Mouse (Mus musculus) limb, embryonic 14.5 days (tissue): ENCODE data around the gene Glipr2. TPM values are rescaled to one million over a fixed set of nuclear protein-coding genes. Genes with fewer than 3 reads are reported as not detected.

ENCODE experiments used
- ATAC-seq: fragments of 200-750 bp; cut with Nextera tagmentation; 2 replicates; pipeline ENCODE4 v1.8.0; 2017; ENCODE audit warnings: low read depth, moderate number of reproducible peaks, moderate TSS enrichment; ENCODE audit not compliant: low FRiP score
- DNase-seq: peaks from one replicate; pipeline ENCODE4 v3.0.0-alpha.2; 2015; ENCODE audit warnings: low spot score
- H3K27ac ChIP-seq: fragments of 300-500 bp; sonication (generic); replicated peaks from 2 replicates; pipeline ENCODE4 v1.5.1; 2014; ENCODE audit warnings: low read depth, mild to moderate bottlenecking, low read length, moderate library complexity, mixed read lengths
- H3K27me3 ChIP-seq: fragments of 300-500 bp; sonication (generic); 2 replicates; pipeline ENCODE4 v1.6.1; 2014; ENCODE audit warnings: low read length, mixed read lengths; ENCODE audit not compliant: control insufficient read depth, insufficient read depth
- H3K36me3 ChIP-seq: fragments of 300-500 bp; sonication (generic); 2 replicates; pipeline ENCODE4 v1.6.1; 2014; ENCODE audit warnings: mild to moderate bottlenecking, low read length, moderate library complexity, mixed read lengths; ENCODE audit not compliant: control insufficient read depth, insufficient read depth
- H3K4me1 ChIP-seq: fragments of 300-500 bp; sonication (generic); 2 replicates; pipeline ENCODE4 v1.6.1; 2014; ENCODE audit warnings: antibody characterized with exemption, low read length, mixed read lengths; ENCODE audit not compliant: control insufficient read depth, insufficient read depth
- H3K4me2 ChIP-seq: fragments of 300-500 bp; sonication (generic); replicated peaks from 2 replicates; pipeline ENCODE4 v1.6.1; 2014; ENCODE audit warnings: low read depth, mild to moderate bottlenecking, low read length, moderate library complexity; ENCODE audit not compliant: severe bottlenecking
- H3K4me3 ChIP-seq: fragments of 300-500 bp; sonication (generic); replicated peaks from 2 replicates; pipeline ENCODE4 v1.5.1; 2014; ENCODE audit warnings: low read length
- H3K9ac ChIP-seq: fragments of 300-500 bp; sonication (generic); 2 replicates; pipeline ENCODE4 v1.6.1; 2014; ENCODE audit warnings: mild to moderate bottlenecking, low read depth, low read length, moderate library complexity; ENCODE audit not compliant: severe bottlenecking
- H3K9me3 ChIP-seq: fragments of 300-500 bp; sonication (generic); 2 replicates; pipeline ENCODE4 v1.6.1; 2016; ENCODE audit warnings: low read length; ENCODE audit not compliant: control insufficient read depth
- POLR2A ChIP-seq: fragments of 200-500 bp; IDR thresholded peaks from 2 replicates; pipeline ENCODE4 v1.8.0; 2012; ENCODE audit warnings: inconsistent platforms, mild to moderate bottlenecking, moderate library complexity, borderline replicate concordance; ENCODE audit not compliant: insufficient read depth, insufficient read length; ENCODE audit errors: extremely low read depth
- WGBS: fragments of 180-500 bp; shearing (Covaris S2); extraction: QIAGEN DNeasy Blood & Tissue Kit; methylation state at CpG from one replicate; pipeline ENCODE4 v1.1.7; 2014; 5-methylcytosine and 5-hydroxymethylcytosine counted together
- polyA plus RNA-seq, 2 experiments: library from polyadenylated mRNA; depleted of rRNA in 1 of 2; stranded (reverse) in 1 of 2; unstranded in 1 of 2; fragments of >200 nt; fragmentation: Nextera tagmentation in 1 of 2; extraction: Ambion mirVana in 1 of 2; gene quantifications; 2 replicates each; pipeline versions ENCODE4 v1.2.1 to v1.2.3; 2012 to 2014

Glipr2 gene
- polyA plus RNA-seq, 2 experiments: 67.0 to 121 TPM

DNA sequence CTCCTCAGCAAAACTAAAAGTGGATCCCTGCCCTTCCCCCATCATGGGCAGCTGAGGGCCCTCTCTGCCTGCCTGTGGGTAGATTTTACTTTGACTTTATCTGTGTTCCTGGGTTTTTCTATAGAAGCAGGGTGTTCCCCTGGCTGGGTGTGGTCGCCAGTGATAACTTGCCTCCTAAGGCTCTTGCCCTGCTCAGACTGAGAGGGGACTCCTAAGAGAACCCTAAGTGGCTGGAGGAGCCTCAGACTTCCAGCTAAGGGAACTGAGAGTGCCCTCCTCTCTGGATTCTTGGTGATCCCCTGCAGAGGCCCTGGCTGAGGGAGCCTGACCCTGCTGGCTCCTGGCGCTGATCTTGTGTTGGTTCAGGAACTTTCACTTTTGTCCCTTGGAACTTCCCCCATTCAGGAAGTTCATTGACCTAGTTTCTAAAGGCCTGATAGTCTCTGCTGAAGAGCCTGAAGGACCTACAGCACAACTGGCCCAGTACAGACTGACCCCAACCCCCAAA is 7.2 kb downstream of the Glipr2 start:
- Histone ChIP-seq H3K4me3 (no peak overlapping the region), H3K36me3 (no peaks in the 10 kb centered on the region), H3K27ac (no peak overlapping the region), H3K27me3 (no peaks in the 10 kb centered on the region), H3K4me1 (peaks cover 6% of the 10 kb centered on the region; the same call in 1 of the 2 replicates), H3K9me3 (no peaks in the 10 kb centered on the region), H3K9ac (no peak overlapping the region), H3K4me2 (no peak overlapping the region)
- WGBS: 46% methylated on average over 2 of the region's 2 CpGs
- no peak for TF ChIP-seq POLR2A
- no peak for DNase-seq
- ATAC-seq: no peak

DNA sequence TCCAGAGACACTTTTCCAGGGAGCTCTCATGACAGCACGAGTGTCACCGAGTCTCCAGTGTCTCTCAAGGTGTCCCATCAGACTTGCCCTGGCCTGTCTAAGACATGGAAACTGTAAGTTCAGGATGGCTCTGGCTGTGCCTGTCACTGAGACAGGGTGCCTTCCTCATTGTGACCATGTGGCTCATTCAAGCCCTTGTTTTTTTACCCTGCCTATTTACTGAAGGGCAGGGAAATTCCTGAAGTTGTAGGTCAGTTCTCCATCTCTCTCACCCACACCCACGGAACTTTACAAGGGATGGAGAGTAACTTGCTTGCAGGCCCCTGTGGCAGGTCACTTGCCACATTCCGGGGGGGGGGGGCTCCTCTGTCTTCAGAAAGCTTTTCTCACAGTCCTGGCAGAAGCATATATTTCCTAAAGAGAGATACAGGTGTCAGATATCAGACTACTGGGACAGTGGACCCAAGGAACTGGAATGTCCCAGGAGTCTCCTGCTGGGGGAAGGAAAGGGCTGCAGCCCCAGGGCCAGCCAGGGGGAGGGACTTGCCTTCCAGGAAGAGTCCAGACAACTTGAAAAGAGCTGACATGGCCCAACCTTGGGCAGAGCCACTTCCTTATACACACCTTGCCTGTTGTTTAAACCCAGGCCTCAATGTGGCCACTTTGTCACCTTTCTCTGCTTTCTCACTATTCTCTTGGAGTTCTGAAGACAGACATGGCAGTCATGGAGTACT is 7.9 kb downstream of the Glipr2 start:
- TF ChIP-seq POLR2A: no peak
- no peak overlapping the region for H3K27ac ChIP-seq
- peaks cover 7% of the 10 kb centered on the region; the same call in 1 of the 2 replicates for H3K4me1 ChIP-seq
- no peak for ATAC-seq
- no peaks in the 10 kb centered on the region for H3K36me3 ChIP-seq
- no peak overlapping the region for H3K9ac ChIP-seq
- WGBS: 31% methylated on average over 4 of the region's 4 CpGs
- no peak for DNase-seq
- no peak overlapping the region for H3K4me3 ChIP-seq
- H3K27me3 ChIP-seq: no peaks in the 10 kb centered on the region
- H3K4me2 ChIP-seq: no peak overlapping the region
- no peaks in the 10 kb centered on the region for H3K9me3 ChIP-seq

DNA sequence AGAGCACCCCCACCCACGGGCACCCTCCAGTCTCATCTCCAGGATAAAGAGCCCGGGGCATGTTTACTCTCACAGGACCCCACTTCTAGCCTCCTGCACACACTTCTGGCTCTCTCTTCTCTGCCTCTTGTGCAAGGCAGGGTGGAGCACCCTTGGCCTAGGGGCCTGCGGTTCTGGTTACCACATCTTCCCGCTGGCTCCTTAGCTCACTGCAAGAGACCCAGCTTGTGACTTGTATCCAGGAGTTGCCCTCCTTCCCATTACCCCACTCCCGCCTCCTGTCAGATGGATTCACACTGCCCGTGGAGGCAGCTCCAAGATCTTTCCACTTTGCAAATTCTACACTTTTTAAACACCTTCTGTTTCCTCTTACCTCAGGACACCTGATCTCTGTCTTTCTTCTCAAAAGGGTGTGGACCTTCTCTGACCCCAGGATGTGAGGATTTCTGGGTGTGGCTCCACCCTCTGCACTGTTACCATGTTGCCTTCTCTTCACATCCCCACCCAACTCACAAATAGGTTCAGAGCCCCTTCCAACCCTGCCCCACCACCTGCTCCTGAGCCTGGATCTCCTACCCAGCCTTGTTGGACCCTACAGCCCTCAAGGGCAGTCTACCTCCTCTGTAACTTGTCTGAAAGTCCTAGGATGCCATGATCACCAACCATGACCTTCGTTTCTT is 8.8 kb downstream of the Glipr2 start:
- Histone ChIP-seq H3K4me2 (no peak overlapping the region), H3K4me3 (no peak overlapping the region), H3K36me3 (peaks cover 8% of the 10 kb centered on the region), H3K9me3 (no peaks in the 10 kb centered on the region), H3K27me3 (no peaks in the 10 kb centered on the region), H3K4me1 (peaks cover 7% of the 10 kb centered on the region; the same call in 1 of the 2 replicates), H3K27ac (no peak overlapping the region), H3K9ac (no peak overlapping the region)
- no peak for DNase-seq
- TF ChIP-seq POLR2A: no peak
- 80% methylated on average over 7 of the region's 7 CpGs for WGBS
- no peak for ATAC-seq

DNA sequence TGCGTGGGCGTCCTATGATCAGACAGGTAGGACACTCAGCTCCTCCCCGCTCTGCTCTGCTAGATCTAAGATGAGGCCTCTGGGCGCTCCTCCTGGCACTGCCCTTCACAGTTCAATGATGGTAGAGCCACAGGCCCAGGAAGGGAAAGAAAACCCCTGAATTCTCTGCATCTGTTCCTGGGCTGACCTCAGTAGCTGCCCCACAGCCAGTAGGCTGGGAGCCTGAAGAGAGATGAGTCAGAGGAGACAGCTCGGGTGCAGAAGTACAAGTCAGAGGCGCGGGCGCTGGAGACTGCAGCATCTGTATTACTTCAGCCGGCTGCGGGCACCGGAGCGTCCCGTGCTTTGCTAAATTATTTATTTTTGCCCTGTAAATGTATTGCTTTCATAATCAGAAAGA is 11.4 kb downstream of the Glipr2 start:
- Histone ChIP-seq H3K27me3 (no peaks in the 10 kb centered on the region), H3K4me3 (no peak overlapping the region), H3K4me2 (no peak overlapping the region), H3K36me3 (peaks cover 14% of the 10 kb centered on the region), H3K9ac (no peak overlapping the region), H3K9me3 (no peaks in the 10 kb centered on the region), H3K4me1 (peaks cover 20% of the 10 kb centered on the region), H3K27ac (no peak overlapping the region)
- WGBS: 59% methylated on average over 13 of the region's 13 CpGs
- ATAC-seq (no peak), DNase-seq (no peak)
- no peak for TF ChIP-seq POLR2A

DNA sequence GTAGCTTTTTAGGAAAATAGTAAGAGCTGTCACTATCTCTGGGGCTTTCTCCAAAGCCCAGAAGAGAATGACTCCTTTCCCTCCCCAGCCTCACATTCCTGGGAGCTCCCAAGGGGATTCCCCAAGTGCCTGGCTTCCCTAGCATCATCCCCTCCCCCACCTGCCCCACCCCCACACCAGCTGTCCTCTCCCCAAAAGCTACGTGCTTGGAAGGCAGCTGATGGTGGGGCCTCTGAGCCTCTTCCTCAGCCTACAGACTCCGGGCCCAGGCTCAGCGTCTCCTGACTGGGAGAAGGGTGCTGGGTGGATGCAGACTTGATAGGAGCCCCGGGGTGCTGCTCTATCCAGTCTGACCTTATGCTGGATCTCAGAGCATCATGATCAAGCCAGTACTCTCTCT is 12.2 kb downstream of the Glipr2 start:
- H3K4me2 ChIP-seq: no peak overlapping the region
- no peaks in the 10 kb centered on the region for H3K9me3 ChIP-seq
- H3K36me3 ChIP-seq: peaks cover 16% of the 10 kb centered on the region
- H3K9ac ChIP-seq: no peak overlapping the region
- H3K4me3 ChIP-seq: no peak overlapping the region
- no peak overlapping the region for H3K27ac ChIP-seq
- WGBS: 17% methylated on average over 4 of the region's 4 CpGs
- peaks cover 20% of the 10 kb centered on the region for H3K4me1 ChIP-seq
- ATAC-seq (no peak), DNase-seq (peak; percentile 37)
- no peaks in the 10 kb centered on the region for H3K27me3 ChIP-seq
- no peak for TF ChIP-seq POLR2A
